Mouse (Mus musculus): ENCODE measurements at regions not wholly inside any gene's neighbourhood (a gene's known extent, or its start where the extent isn't known, plus 50 kb on each side); places are given as distances from the start of the nearest gene placed in this dataset.

- no peak for DNase-seq (ENCODE audit: low spot score)
These were observed 98.6 kb upstream of the Lgalsl start for GRCm38 (mm10) chr11:20929426-20929825.

- DNase-seq (ENCODE audit: low spot score): no peak
These were observed 99.2 kb upstream of the Lgalsl start for GRCm38 (mm10) chr11:20930045-20930444.

- DNase-seq (ENCODE audit: low spot score): no peak
These were observed 99.7 kb upstream of the Lgalsl start for GRCm38 (mm10) chr11:20930573-20930972.

DNA sequence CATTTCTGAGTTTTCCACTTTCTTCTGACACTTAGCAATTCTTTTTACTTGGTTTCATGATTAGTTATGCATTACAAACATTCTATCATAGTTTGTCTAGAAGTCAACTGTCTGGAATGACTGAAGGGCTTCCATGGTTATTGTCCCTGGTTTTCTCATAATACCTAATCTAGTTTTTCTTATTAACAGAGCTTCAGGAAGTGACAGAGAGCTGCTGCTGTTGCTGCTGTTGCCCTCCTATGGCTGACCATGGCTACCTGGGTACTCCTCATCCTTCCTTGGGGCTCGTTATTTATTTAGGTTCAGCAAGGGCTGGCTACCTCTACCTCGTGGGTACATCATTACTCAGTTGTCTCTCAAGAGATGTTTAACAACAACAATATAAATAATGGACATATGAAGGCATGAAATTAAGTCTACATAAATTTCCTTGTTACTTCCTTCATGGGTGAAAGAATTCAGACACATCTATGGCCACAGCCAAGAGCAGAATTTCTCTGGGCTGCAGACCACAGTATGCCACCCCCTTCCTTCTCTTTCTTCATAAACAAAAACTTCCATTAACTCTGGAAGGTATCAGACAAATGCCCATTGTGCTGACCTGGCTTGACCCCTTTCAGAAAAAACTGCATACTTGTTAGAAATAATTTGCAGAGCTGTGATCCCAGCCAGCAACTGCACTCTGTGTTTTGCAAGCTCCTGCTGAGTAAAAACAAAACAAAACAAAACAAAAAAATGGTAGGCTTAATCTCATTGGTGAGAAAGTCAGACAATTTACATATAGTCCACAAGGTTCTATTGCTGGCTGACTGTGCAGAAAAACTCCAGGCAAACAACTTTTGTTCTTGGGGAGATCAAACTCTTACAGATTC lies 103.6 kb upstream of the Lgalsl start:
- DNase-seq (ENCODE audit: low spot score): no peak

DNA sequence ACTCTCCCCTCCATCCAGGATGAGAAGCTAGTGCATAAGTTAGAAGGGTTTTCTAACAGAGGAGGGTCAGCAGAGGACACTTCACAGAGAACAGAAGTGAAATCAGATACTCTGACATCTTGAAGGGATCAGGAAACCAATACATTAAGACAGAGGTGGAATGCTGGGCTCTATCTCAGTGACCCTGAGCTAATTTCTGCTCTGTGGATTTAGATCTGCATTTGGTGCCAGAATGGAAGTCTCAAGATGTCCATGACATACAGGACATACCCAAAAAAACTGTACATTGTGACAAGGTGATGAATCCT lies 104.2 kb upstream of the Lgalsl start:
- DNase-seq (ENCODE audit: low spot score): no peak

DNA sequence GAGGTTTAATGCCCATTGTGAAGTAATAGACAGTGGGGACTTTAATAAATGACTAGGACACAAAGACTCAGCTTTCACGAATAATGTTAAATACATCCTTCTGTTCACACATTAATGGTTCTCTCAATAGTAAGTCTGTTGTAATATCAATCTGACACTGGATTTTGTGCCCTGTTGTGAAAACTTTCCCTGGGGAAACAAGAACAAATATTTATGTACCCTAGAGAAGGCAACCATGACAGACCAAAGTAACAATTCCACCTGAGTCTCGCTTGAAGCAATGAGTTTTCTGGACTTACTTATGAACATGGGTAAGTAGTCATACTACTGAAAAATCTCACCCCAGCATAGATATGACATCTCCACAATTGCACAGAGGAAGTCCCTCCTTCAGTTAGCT lies 105.1 kb upstream of the Lgalsl start:
- no peak for DNase-seq (ENCODE audit: low spot score)

GRCm38 (mm10) chr11:20936996-20937395 lies 106.1 kb upstream of the Lgalsl start:
- DNase-seq (ENCODE audit: low spot score): no peak

DNA sequence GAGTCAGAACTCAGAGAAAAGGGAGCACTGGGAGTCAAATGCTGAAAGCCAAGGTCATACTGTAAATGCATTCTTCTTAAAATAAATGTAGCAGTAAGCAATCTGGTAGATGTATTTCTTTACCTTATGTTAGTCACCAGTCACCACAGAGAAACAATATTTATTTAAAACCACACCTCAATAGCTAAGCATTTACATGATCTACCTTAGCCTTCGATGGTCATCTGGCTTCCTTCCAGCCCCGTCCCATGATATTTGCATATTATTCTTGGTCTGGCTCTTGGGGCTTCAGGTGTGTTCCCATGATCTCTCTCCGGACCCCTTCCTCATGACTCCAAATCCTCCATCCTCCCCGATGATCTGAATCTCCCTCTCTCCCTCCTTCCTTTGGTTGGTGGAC lies 107.1 kb upstream of the Lgalsl start:
- DNase-seq (ENCODE audit: low spot score): no peak

DNA sequence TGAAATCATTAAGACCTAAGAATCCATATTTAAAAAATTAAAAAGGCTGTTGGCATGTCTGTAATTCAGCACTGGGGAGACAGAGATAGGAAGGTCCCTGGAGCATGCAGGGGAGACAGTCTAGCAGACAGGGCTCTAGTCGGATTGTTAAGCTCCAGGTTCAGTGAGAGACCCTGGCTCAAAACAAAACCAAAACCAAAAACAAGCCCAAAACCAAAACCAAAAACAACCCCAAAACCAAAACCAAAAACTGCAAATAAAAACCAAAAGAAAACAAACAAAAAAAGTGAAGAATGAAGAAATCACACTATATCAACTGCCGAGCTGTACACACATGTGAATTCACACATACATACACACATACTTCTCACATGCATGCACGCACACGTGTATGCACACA lies 108.8 kb upstream of the Lgalsl start:
- DNase-seq (ENCODE audit: low spot score): no peak

- DNase-seq (ENCODE audit: low spot score): peak; percentile 57
These were observed 110.7 kb upstream of the Lgalsl start for GRCm38 (mm10) chr11:20941546-20941945.

- no peak for DNase-seq (ENCODE audit: low spot score)
These were observed 124.7 kb upstream of the Lgalsl start for GRCm38 (mm10) chr11:20955561-20955960.

DNA sequence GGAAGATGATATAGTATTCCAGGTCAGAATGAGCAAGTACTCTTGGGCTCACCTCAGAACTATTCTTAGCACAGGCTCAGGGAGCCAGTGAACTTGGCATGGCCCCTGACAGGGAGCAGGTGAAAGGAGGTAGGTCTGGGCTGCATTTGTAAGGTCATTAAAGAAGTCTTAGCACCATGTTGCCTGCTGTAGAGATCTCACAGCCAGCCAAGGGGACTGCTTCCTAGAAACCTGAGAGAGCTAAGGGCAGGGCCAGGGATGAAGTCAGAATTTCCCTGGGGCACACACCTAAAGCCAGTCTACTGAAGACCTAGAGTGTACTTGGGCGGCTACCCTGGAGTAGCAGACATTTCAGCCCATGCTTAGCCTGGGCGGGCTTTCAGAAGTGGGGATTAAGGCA lies 126.9 kb upstream of the Lgalsl start:
- DNase-seq (ENCODE audit: low spot score): no peak

DNA sequence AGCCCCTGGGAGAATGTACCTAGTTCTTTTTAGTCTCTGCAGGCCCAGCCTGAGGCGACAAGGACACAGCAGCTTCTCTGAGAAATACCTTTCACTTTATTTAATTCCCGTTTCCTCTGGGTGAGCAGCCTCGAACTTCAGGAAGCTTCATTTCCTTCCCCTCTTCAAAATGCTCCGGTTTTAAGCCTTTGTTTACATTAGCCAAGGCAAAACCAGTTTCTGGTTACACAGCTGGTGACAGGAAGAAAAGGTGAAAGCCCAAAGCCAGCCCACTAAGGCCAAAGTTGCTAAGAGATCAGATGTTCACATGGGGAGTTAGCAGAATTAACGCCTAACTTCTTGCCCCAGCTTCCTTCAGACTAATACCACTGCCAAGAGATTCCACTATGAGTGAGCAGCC lies 127.4 kb upstream of the Lgalsl start:
- DNase-seq (ENCODE audit: low spot score): no peak

- DNase-seq (ENCODE audit: low spot score): no peak
These were observed 129.2 kb upstream of the Lgalsl start for GRCm38 (mm10) chr11:20960066-20960465.

GRCm38 (mm10) chr11:20960750-20961149 lies 129.9 kb upstream of the Lgalsl start:
- DNase-seq (ENCODE audit: low spot score): no peak

DNA sequence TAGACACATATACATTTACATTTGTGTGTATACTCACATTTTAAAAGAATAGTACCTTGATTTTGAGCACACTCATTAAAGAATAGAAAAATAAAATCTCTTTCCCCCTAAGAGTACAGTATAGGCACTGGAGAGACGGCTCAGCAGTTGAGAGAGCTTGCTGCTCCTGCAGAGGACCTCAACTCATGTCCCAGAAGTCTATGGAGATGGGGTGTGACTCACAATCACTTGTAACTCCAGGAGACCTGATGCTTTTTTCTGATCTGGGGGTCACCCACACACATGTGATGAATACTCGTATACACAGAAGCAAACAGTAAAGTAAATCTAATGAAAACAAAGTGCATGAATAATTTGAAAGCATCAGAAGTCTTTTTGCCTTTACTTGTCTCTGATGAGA lies 129.5 kb upstream of the Peli1 start:
- no peak for DNase-seq (ENCODE audit: low spot score)

GRCm38 (mm10) chr11:20965575-20966239 lies 125.4 kb upstream of the Peli1 start:
- DNase-seq (ENCODE audit: low spot score): no peak

DNA sequence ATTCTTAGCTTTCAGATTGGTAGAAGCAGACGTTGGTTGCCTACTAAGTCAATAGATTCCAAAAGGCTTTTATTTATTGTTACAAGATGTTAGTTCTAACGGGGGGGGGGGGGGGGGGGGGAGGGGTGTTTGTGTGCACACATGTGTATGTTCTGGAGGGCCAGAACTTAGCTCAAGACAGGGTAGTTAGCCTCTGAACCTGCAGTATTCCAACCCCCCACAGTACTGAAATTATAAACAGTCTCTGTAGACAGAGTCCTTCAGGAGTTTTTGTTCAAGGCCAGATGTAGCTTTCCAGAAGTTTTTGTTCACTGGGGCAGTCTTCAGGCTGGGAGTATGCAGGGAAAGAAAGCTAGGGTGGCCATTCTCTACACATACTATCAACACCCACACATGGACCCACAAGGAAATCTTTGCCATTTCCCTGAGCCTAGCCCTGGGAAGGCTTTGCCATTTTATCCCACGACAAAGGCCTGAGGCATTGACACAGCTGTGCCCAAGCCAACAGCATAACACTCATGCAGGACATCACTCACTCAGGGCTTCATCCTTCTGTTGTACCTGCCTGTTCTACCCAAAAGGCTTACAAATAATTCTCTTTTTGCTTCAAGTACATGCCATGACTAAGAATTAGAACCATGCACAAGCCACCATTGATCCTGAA lies 123.6 kb upstream of the Peli1 start:
- DNase-seq (ENCODE audit: low spot score): no peak

GRCm38 (mm10) chr11:20968341-20968740 lies 122.8 kb upstream of the Peli1 start:
- DNase-seq (ENCODE audit: low spot score): no peak

GRCm38 (mm10) chr11:20973141-20973540 lies 118.0 kb upstream of the Peli1 start:
- DNase-seq (ENCODE audit: low spot score): no peak

GRCm38 (mm10) chr11:20981588-20981987 lies 109.5 kb upstream of the Peli1 start:
- no peak for DNase-seq (ENCODE audit: low spot score)

DNA sequence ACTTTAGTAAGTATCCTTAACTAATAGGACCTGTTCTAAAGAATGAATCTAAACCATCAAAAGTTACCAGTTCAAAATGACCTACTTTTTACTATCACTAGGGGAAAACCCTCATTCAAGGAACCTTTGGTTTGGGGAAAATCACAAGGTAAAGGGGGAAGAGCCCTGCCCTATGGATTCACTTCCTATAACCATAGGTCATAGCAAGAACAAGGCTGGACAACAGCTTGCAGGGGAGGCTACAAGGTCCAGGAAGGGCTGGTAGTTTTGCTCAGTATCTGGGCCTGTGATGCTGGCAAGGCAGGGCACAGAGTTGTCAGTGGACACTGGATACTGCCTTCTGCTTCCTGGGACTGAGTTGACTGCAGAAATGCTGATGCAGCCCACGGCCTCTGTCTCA lies 109.1 kb upstream of the Peli1 start:
- DNase-seq (ENCODE audit: low spot score): no peak

DNA sequence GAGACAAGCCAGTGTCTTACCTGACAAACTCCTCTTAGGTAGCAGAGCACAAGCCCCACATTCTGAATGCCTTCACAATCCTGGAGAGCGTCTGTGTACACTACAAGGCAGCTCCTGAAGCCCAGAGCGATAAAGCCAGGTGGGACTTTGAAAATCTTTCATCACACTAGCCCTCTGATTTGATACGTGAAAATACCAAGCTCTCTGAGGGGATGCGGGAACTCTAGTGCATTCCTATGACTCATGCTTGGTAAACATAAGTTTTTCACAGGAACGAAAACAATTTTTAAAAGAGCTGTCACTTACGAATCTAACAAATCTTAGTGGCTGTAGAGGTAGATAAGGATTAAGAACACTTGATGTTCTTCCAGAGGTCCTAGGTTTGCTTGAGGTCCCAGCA lies 108.6 kb upstream of the Peli1 start:
- DNase-seq (ENCODE audit: low spot score): no peak
